Mouse (Mus musculus) left cerebral cortex, postnatal 25 days (tissue): ENCODE results near the gene Fam133b. TPM values are rescaled to one million over a fixed set of nuclear protein-coding genes. Genes with fewer than 3 reads are reported as not detected.
"Not testable (repeated sequence)": the region's sequence is repeated elsewhere in the genome, so short reads cannot be mapped to it uniquely, and the experiment has no call there.

Experiments used
- DNase-seq, 2 experiments: peaks; one replicate each; pipeline ENCODE4 v3.0.0; 2022; ENCODE audit warnings: low spot score in 2 of 2, mixed read lengths in 1 of 2
- intact Hi-C: fragments of 180-260 bp; cut with DNase I; formaldehyde crosslinking; loops from one replicate; pipeline ENCODE4 v1.15.1; 2025
- total RNA-seq, 2 experiments: library from RNA; stranded (reverse); gene quantifications; 2 replicates each; pipeline ENCODE4 v1.2.3; 2021

Fam133b gene
- total RNA-seq, 2 experiments from 2014 or later = 38.1 to 41.7 TPM

DNA sequence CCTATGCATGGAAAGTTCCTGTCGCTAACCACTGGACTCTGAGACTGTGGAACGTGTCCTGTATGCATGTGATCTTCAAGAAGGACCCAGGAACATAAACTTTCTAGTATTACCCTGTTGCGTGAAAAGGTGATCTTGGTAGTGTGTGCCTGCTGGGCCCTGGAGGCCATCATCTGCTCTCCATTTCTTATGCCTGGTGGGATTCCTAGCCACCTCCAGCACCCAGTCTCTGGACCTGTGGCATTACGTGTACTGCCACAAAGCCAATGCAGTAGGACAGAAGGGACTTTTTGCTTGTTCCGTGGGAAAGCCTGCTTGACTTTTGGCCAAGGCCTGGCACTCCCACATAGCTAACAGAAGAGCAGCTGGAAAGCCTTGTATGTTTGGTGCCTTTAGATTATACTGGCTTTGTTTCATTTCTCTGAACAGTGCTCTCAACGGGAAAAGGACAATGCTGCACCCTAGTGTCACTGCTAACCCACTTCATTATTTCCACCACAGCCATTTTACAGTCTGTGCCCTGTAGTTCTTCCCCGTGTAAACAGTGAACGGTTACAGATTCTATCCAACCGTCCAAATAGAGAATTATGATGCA lies 27.1 kb upstream of the Fam133b start:
- DNase-seq = peak; percentile 49 to 70
- intact Hi-C loops = loop anchor here (2.0 to 5.0 kb wide), 3 partner anchors 172 to 366 kb away; no protein-coding TSS in a partner anchor

DNA sequence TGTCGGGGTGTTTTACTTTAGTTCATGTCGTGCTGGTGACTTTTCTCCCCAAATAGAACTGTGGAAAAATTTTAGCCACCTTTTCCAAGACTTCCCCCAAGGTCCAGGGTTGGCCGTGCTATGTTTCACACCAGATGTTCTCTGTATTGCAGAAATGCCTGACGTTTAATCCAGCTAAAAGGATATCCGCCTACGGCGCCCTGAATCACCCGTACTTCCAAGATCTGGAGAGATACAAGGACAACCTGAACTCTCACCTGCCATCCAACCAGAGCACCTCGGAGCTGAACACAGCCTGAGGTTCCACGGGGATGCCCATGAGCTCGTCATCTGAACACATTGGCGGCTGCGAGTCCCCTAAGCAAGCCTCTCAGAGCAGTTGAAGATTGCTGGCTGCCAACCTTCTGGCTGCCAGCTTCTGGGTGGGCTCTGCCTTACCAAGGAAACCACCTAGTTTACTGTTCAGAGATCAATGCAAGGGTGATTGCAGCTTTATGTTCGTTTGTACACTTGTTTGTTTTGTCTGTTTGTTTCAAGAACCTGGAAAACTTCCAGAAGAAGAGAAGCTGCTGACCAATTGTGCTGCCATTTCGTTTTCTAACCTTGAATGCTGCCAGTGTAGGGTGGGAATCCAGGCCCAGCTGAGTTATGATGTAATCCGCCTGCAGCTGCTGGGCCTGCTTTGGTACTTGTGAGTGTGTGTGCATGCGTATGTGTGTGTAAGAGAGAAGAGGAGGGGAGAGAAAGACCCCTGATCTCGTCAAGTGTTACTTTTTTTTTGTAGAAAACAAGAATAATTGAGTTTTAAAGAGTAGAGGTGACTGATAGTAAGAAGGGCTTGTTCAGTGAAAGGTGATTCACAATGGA lies 22.9 kb upstream of the Fam133b start:
- DNase-seq = no peak
- intact Hi-C loops = no loop called here

DNA sequence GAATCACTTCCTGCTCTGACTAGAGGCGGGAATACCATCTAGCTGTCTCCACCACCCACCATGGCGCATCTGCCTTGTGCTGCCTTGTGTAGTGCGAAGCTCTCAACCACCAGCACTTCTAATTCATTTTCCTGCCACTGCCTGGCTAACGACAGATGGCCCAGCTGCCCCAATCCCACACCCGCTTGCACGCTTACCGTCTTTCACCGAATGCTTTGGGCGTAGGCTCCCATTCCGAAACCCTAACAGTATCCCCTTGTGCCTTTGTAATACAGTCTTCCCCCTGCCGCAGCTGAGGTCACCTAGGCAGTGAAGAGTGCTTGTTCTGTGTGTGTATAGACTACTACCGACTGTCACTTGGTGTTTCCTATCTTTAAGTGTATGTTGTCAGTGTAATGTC lies 21.9 kb upstream of the Fam133b start:
- peak in 1 of 2 experiments; percentile 8 for DNase-seq
- intact Hi-C loops = no loop called here

DNA sequence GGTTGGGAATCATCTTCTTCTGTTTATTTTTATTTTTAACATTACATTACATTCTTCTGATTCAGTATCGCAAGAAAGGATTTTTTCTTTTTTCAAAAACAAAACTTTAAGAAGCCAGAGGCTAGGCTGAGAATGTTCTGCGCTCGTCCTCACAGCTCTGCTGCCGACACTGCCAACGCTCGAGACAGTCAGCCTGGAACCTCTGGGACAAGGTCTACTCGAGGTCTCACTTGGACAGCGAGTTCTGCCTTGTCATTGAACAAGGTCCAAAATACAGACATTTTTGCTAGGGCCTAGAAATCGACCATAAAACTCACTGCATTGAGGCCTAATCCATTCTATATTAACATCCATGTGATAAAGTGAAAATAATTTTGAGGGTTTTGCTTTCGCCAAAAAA lies 20.8 kb upstream of the Fam133b start:
- no peak for DNase-seq
- intact Hi-C loops = no loop called here

DNA sequence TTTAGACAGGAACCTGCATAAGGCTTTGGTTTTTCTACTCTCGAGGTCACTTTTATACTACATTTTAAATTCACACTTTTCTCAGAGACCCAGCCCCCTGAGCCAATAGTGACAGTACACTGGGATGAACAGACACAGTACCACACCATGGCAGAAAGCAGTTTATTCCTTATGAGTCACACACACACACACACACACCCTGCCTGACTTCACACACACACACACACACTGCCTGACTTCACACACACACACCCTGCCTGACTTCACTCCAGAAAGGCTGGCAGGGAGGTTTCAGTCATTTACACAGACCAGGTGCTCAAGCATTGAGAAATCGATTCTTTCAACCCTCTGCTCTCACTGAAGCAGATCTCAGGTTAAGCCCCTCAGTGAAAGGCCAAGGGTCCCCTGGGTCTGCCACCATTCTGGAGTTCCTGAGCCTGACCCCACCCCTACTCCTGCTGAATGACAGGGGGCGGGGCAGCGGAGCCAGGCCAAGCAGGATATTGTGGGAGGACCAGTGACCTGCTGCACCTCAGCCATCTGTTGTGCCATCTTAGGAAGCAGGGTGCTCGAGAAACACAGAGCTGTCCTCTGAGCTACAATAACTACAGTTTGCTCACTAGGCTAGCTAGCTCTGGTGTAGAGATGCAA lies 16.5 kb upstream of the Fam133b start:
- intact Hi-C loops = no loop called here
- no peak for DNase-seq

DNA sequence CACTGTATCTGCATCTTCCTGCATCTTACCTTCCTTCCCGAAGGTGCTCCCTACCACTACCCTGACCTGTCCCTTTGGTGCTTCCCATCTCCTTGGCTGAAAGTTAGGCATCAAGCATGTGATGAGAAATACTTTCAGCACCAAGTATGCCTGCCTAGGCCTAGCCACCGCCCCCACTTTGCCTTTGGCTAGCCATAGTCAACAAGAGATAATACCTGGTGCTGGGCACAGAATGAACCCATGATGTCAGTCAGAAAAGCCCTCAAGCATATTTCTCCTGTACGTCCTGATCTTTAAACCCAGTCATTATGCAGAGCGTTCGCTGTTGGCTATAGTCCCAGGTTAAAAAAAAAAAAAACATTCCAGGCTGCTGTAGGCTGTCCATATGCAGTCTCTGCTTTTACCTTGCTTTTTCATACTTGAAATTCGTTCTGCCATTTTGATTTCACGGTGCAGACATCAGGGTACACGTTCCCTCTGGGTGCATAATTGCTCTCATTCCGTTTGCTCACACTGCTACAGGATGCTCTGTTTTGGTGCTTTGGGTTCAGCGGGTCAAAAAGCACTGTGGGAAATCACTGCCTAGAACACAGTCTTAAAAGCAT lies 13.9 kb upstream of the Fam133b start:
- intact Hi-C loops = no loop called here

DNA sequence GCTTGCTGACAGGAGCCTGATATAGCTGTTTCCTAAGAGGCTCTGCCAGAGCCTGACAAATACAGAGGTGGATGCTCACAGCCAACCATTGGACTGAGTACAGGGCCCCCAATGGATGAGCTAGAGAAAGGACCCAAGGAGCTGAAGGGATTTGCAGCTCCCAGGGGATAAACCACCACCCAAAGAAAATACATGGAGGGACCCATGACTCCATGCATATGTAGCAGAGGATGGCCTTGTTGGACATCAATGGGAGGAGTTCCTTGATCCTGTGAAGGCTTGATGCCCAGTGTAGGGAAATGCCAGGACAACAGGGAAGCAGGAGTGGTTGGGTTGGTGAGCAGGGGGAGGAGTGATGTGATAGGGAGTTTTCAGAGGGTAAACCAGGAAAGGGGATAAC lies 11.6 kb upstream of the Fam133b start:
- intact Hi-C loops, DNase-seq: not testable (repeated sequence)

More for the DNA sequence above, 13.9 kb upstream of the Fam133b start:
- DNase-seq = no peak

DNA sequence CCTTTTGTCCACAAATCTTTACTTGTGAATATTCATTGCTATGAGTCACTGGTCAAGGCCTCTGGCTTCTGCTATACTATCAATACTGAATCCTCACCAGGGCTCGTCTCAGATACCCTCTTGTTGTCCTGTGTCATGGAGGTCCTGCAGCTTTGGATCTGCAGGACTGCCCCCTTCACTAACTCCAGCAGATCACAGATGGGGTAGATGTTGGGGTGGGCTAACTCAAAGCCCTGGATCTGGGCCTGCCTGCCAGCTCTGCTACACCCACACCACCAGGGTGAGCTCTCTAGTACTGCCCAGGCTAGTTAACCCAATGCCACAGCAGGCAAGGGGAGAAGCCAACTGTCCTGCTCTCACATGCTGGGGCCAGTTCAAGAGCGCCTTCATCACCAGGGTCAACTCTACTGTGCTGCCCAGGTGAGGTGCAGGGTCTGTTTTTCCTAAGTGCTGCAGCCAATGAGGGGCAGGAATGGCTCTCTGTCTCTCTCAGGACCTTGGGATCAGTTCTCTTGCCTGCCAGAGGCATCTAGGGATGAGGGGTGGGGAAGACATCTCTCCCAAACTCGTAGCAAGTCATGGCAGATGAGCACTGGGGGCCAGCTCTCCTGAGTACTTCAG lies 6.9 kb upstream of the Fam133b start:
- intact Hi-C loops = no loop called here

DNA sequence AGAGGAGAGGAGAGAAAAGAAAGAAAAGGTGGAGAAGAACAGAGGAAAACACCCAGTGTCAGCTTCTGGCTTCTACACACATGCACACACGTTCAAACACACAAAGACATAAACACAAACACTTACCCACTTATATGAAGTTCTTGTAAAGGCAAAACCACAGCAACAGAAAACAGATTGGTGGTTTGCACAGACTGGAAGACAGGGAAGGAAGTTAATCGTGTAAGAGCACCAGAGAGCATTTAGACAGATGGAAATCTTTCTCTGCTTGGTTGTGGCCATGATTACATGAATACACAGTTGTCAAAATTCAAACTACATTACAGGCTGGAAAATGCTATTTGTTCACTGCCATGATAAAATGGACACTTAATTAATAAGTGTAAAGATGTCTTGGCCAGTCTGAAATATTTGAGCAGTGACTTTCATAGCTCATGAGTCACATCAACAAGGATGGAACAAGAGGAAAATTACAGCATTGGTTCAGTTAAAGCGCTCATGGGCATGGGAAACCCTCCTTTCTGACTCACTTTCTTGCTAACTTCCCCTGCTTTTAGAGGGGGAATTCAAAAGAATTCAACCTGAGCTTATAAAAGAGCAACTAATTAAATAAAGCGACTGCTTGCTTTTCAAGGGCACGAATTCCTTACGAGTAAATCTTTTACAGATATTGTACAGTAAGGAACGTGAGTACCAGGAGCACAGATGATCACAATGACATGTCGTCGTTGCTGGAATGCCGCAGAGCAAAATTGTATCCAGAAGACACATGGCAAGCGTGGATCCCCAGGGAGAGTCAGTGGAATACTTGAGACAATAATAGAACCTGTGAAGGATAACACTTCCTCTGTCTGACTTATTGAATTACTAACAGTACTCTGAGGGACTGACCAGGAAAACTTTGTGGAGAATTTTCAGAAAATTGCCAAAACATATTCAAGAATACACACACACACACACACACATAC lies 4.8 kb upstream of the Fam133b start:
- DNase-seq = no peak
- intact Hi-C loops = no loop called here

More for the DNA sequence above, 6.9 kb upstream of the Fam133b start:
- DNase-seq = no peak

DNA sequence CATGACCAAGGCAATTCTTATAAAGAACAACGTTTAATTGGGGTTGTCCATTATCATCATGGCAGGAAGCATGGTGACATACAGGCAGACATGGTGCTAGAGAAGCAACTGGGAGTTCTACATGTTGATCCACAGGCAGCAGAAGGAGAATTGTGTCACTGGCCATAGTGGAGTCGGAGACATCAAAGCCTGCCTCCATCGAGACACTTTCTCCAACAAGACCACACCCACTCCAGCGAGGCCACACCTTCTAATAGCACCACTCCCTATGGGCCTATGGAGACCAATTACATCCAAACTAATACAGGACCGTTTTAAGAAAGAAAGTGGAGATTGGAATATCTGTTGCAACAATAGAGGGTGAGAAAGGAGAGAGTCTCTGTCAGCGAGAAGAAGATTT lies 1.8 kb upstream of the Fam133b start:
- intact Hi-C loops = no loop called here

DNA sequence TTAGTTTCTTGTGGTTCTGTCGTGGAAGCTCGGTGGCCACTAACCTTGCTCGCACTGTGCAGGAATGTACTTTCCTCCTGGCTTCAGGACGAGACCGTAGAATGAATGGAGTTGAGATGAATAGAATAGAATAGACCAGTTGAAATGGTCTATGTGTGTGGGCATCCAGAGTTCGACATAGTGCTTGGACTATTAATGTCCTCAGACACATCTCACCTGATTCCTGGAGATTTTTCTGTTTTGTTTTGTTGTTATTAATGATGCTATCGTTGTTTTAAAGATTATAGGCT lies 792 bp downstream of the Fam133b start:
- DNase-seq = no peak
- intact Hi-C loops = no loop called here

More for the DNA sequence above, 1.8 kb upstream of the Fam133b start:
- no peak for DNase-seq

DNA sequence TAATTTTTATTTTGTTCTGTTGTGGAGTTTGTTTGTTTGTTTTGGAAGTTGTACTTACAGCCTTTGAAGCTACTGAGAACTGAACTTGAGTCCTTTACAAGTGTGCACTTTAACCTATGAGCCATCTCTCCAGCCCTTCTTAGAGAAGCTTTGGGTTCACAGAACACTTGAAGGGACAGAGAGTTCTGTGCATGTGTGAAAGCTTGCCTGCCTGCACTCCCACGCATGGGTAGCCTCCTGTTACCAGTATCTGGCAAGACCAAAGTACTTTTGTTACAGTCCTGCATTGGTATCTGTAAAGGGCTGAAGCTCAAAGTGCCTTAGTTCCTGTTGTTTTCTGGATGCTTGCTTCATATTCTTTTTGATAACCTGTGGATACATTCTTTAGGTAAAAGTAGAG lies 2.6 kb downstream of the Fam133b start:
- intact Hi-C loops = no loop called here
- DNase-seq = no peak

DNA sequence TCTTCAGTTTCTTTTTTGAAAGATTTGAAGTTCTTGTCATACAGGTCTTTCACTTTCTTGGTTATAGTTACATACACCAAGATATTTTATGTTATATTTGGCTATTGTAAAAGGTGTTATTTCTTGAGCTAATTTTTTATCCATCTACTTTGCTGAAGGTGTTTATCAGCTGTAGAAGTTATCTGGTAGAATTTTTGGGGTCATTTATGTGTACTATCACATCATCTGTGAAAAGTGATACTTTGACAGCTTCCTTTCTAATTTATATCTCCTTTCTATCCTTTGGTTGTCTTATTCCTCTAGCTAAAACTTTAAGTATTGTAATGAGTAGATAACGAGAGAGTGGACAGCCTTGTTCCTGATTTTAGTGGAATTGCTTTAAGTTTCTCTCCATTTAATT lies 7.8 kb downstream of the Fam133b start:
- intact Hi-C loops = no loop called here
- DNase-seq = no peak

DNA sequence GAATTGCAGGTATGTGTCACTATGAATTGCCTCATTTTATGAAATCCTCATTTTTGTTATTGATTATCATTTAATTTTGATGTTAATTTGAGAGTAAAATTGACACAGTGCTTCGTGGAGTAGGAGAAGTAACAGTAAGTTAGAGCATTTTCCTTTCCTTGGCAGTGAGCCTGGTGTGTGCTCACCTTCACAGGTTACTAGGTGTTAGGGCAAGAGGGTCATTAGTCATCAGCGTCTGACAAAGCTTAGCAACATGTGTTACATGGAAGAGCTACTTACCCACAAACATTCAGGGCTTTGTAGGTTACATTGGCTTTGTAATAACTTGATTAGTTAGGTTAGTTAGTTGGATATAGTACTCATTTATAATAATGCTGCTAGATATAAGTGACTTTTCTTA lies 10.6 kb downstream of the Fam133b start:
- intact Hi-C loops = no loop called here
- DNase-seq = no peak

DNA sequence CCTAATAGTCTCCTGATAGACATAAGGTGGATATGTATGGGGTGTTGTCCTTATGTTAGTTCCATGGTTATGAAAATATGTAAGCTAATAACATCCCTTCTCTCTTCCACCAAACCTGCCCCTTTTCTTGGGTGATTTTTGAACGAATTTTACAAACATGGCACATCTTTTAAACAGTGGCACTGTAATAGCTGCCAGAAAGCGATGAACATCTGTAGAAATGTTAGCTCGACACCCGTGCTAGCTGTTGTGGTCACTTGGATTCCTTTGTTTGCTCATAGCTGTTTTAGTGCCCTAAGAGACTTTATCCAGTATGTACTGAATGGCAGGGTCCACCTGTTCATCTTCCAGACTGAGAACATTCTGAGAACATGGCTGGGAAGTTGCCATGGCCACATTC lies 27.6 kb downstream of the Fam133b start, which contains the start of gene 1700109H08Rik:
Gene 1700109H08Rik, plus strand, starts transcription at position 301 of the 400 bp plus-strand sequence.
- intact Hi-C loops = no loop called here
- DNase-seq = no peak

DNA sequence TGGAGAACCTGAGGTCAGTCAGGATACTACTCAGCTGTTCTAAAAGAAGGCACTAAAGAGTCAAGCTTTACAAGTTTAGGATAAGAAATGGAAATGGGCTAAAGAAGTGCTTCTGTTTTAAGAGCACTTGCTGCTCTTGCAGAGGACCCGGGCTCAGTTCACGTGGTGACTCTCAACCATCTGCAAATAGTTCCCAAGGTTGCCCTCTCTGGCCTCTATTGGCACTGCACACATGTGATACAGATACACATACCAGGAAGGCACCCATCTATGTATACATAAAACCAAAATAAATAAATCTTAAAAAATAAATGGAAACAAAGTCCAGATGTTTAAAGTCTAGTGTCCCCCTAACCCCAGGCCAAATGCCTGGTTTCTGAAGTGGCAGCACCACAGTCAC lies 31.2 kb downstream of the Fam133b start:
- DNase-seq = no peak
- intact Hi-C loops = no loop called here

DNA sequence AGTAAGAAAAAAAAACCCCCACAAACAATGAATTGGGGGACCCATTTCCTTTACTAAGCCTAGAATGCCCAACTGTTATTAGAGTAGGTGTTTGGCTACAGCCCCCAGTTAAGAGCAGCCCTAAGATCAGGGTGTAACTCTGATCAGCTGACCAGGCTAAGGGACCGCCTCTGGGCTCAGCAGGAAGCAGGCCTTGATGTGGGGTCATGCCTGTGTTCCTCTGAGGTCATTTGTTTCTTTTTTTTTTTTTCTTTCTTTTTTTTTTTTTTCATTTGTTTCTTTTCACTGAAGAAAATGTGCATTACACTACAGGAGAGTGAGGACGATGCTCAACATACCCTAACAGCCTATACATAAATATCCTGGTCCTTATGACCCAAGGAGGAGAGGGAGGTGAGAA lies 34.3 kb downstream of the Fam133b start:
- no peak for DNase-seq
- intact Hi-C loops = no loop called here

DNA sequence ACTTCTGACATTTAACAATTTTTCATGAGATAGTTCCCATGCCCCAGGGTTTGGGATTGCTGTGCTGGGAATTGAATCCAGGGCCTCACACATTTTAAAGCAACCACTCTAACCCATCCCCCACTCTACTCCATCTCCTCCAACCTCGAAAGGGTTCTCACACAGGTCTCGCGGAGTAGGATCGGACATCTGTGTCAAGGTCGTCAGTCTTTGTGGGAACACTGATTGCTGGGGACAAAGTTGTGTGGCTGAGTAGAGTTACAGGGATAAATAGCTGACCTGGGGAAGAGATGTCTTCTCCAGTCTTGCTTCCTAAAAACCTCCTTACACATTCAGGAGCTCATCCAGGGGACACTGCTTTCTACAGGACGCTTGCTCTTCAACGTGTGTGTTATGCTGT lies 35.4 kb downstream of the Fam133b start:
- DNase-seq = no peak
- intact Hi-C loops = no loop called here
